ENCODE assay signal across 13 mouse cellular contexts in the genomic region with DNA sequence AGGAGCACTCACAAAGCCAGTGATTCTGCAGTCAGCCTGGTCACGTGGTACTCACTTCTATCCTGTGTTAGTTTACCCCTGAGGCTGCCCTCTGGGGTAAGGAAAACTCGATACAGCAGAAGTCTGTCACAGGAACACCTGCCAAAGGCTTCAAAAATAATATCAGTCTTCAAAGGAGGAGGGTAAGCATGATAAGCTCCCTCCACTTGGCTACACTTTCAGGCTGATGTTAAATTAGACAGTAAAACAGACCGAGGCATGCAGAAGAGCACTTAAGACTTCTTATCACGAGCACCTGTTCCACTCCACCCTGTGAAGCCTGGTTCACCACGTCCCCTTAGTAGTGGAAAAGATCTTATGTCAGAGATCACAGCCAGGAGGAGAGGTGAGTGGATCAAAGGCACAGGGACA.
DNase-seq lines count a peak whose midpoint lies in the region; ATAC-seq and TF ChIP-seq lines count a peak whose summit lies in the region.
"Had no signal": no experiment of that assay in that cellular context is flagged by ENCODE, and none has a peak within 500 bp of the region (broad histone marks: within the 10 kb centered on the region; RNA-seq: fewer than 3 reads in every experiment).

No protein-coding gene starts in this region.

- intact Hi-C loops in heart, adult 2 months (cut with DNase I) = no loop called here

- peaks cover 47% of the 10 kb centered on the region for H3K4me1 ChIP-seq in G1E (ENCODE audit: insufficient read depth, low read depth, low read length)
- peaks cover 4% of the 10 kb centered on the region; the same call in 1 of the 2 replicates for H3K4me1 ChIP-seq in lung, postnatal 0 days (ENCODE audit: insufficient read depth, low read depth, low read length)
- peaks cover 10% of the 10 kb centered on the region for H3K4me1 ChIP-seq in heart, adult 2 months (ENCODE audit: control insufficient read depth, insufficient read depth, low read length)
- H3K4me1 ChIP-seq: megakaryocyte, embryonic 14.5 days had no signal

- H3K9ac ChIP-seq in lung, postnatal 0 days (replicated peaks; ENCODE audit: low read depth) = no peak overlapping the region
- no peak overlapping the region for H3K9ac ChIP-seq in heart, adult 2 months (ENCODE audit: low read depth, low read length)
- H3K9ac ChIP-seq: forebrain, embryonic 13.5 days; neural tube, embryonic 13.5 days had no signal

- TF ChIP-seq CTCF in G1E (IDR thresholded peaks at IDR 0.05; ENCODE audit: low read depth, low read length) = no peak
- no peak for TF ChIP-seq CTCF in lung, postnatal 0 days (IDR thresholded peaks at IDR 0.05)
- TF ChIP-seq CTCF in heart, adult 2 months (IDR thresholded peaks at IDR 0.05) = no peak

- 40% methylated on average over 5 of the region's 5 CpGs for WGBS in lung, postnatal 0 days
- WGBS in heart, adult 2 months = 51% methylated on average over 5 of the region's 5 CpGs

- DNase-seq in lung, adult 18-20 months = peak; percentile 36 to 63
- no peak for DNase-seq in lung, postnatal 4 days
- no peak for DNase-seq in G1E (ENCODE audit: low spot score)
- DNase-seq in lung, postnatal 0 days (ENCODE audit: low spot score) = peak; percentile 49
- no peak for DNase-seq in c-Kit-positive CD71-positive TER-119-positive erythroid progenitor cells, embryonic 14.5 days (ENCODE audit: low spot score)
- DNase-seq in frontal cortex, postnatal 36 days (ENCODE audit: low spot score in 2 of 2) = no peak
- DNase-seq in heart, adult 2 months = no peak
- DNase-seq: heart, postnatal 10 days; right cerebral cortex, adult 18-20 months had no signal

- no peak overlapping the region; the same call in 1 of the 2 replicates for H3K4me3 ChIP-seq in G1E (ENCODE audit: low read depth, low read length)
- H3K4me3 ChIP-seq in lung, postnatal 0 days (ENCODE audit: low read depth, low read length) = no peak overlapping the region
- H3K4me3 ChIP-seq in heart, adult 2 months = no peak overlapping the region
- H3K4me3 ChIP-seq: forebrain, embryonic 13.5 days; megakaryocyte, embryonic 14.5 days; neural tube, embryonic 13.5 days had no signal

- H3K27me3 ChIP-seq in G1E (ENCODE audit: insufficient read depth, low read length) = no peaks in the 10 kb centered on the region; the same call in 1 of the 2 replicates
- no peaks in the 10 kb centered on the region for H3K27me3 ChIP-seq in lung, postnatal 0 days (replicated peaks; ENCODE audit: insufficient read depth, low read length)
- no peaks in the 10 kb centered on the region for H3K27me3 ChIP-seq in heart, adult 2 months (ENCODE audit: control insufficient read depth, insufficient read depth, low read length)
- H3K27me3 ChIP-seq: forebrain, embryonic 13.5 days; neural tube, embryonic 13.5 days had no signal

- no peaks in the 10 kb centered on the region for H3K79me2 ChIP-seq in heart, adult 2 months (replicated peaks; ENCODE audit: control insufficient read depth, insufficient read depth, low read length)

- H3K36me3 ChIP-seq in G1E (replicated peaks) = peaks cover 31% of the 10 kb centered on the region
- no peaks in the 10 kb centered on the region for H3K36me3 ChIP-seq in lung, postnatal 0 days (ENCODE audit: insufficient read depth, low read length)
- H3K36me3 ChIP-seq in heart, adult 2 months (ENCODE audit: control insufficient read depth, insufficient read depth, low read length) = no peaks in the 10 kb centered on the region
- H3K36me3 ChIP-seq: neural tube, embryonic 13.5 days had no signal

- H3K4me2 ChIP-seq in lung, postnatal 0 days (replicated peaks; ENCODE audit: low read depth, low read length) = no peak overlapping the region
- H3K4me2 ChIP-seq: forebrain, embryonic 13.5 days; neural tube, embryonic 13.5 days had no signal

- H3K9me3 ChIP-seq in G1E (replicated peaks) = no peaks in the 10 kb centered on the region
- H3K9me3 ChIP-seq in lung, postnatal 0 days (ENCODE audit: low read length) = no peaks in the 10 kb centered on the region
- H3K9me3 ChIP-seq: forebrain, embryonic 13.5 days; megakaryocyte, embryonic 14.5 days; neural tube, embryonic 13.5 days had no signal

- no peak overlapping the region for H3K27ac ChIP-seq in lung, postnatal 0 days (ENCODE audit: low read length)
- no peak overlapping the region for H3K27ac ChIP-seq in heart, adult 2 months
- H3K27ac ChIP-seq: forebrain, embryonic 13.5 days; neural tube, embryonic 13.5 days had no signal

- peak; percentile 45 for TF ChIP-seq EP300 in lung, postnatal 0 days (IDR thresholded peaks at IDR 0.05)
- TF ChIP-seq EP300 in heart, adult 2 months (IDR thresholded peaks at IDR 0.05; ENCODE audit: insufficient read depth, low read depth, low read length) = no peak

- no peak for TF ChIP-seq POLR2A in heart, adult 2 months (IDR thresholded peaks at IDR 0.05; ENCODE audit: insufficient read depth, low read depth, low read length)

- peak; percentile 42; the same call in 1 of the 2 replicates for ATAC-seq in G1E (ENCODE audit: extremely low read depth, insufficient number of reproducible peaks, low FRiP score, poor library complexity, severe bottlenecking)
- peak; percentile 73 for ATAC-seq in erythroblast, adult 5-6 weeks (replicated peaks; ENCODE audit: low FRiP score, poor library complexity, severe bottlenecking)
- ATAC-seq in lung, postnatal 0 days = peak; percentile 72
- ATAC-seq: forebrain, embryonic 13.5 days had no signal

Comparison
In these comparisons a context has a peak if more than half of its experiments do, and no peak if none do; other contexts are left out.
1. DNase-seq: peak in lung, adult 18-20 months (2 of 2) and lung, postnatal 0 days (single experiment); none in lung, postnatal 4 days (0 of 2), G1E (single experiment), c-Kit-positive CD71-positive TER-119-positive erythroid progenitor cells, embryonic 14.5 days (single experiment), frontal cortex, postnatal 36 days (0 of 2) and heart, adult 2 months (0 of 2).
2. Peak in every context shown above with its lines, with median percentiles within 50 percentile points of each other: ATAC-seq.